Mouse (Mus musculus): ENCODE measurements around the gene Speg. TPM values are rescaled to one million over a fixed set of nuclear protein-coding genes. Genes with fewer than 3 reads are reported as not detected.
A peak's percentile ranks its signal among the peaks of the same experiment; 100 is the strongest.

Gene Speg
- polyA plus RNA-seq (2014; fragmentation: Nextera tagmentation; extraction: Ambion mirVana), result 8.3 and 8.8 TPM in 2 replicates

DNA sequence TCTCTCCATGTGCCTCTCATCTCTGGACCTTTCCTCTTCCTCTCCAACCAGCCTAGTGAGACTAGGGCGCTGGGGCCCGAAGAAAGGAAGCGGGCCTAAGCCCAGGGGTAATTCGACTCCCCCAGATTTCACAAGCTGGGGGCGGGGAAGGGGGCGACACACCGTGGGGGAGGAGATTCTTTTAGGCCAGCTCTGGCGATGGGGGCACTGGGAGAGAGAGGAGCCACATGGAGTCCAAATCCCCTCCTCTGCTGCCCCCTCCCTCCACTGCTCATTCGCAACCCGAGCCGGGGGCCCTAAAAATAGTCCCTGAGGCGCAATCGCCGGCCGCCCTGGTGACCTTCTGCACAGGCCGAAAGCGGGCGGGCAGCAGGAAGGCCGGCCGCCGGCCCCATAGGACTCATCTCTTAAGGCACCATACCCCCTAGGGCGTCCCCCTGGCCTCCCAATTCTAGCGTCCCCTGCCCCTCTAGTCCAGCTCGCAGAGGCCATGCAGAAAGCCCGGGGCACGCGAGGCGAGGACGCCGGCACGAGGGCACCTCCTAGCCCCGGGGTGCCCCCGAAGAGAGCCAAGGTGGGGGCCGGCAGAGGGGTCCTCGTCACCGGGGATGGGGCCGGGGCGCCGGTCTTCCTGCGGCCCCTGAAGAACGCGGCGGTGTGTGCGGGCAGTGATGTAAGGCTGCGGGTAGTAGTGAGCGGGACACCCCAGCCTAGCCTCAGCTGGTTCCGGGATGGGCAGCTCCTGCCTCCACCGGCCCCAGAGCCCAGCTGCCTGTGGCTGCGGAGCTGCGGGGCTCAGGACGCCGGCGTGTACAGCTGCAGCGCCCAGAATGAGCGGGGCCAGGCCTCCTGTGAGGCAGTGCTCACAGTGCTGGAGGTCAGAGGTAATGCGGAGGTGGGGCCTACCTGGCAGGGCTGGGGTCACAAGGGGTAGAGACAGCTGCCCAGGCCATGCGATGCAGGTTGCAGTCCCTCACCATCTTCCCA, at the start of gene Speg:
TSS of gene Speg (plus strand) at position 348 of the 987 bp plus-strand sequence.
- DNase-seq (ENCODE audit: low spot score), result no peak

DNA sequence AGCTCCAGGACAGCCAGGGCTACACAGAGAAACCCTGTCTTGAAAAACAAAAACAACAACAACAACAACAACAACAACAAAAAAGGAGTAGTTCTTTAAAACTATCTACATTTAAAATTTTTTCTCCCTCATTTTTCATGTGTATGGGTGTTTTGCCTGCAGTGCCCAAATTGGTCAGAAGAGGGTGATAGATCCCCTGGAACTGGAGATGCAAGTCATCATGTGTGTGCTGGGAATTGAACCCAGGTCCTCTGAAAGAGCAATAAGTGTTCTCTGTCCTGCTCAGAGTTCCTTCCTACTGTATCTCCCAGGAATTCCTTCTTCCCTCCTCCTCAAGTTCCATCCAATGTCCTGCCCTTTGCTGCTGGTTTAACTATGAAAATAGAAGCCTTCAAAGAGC, 47.6 kb upstream of the Speg start:
- H3K27me3 ChIP-seq (replicated peaks; ENCODE audit: control insufficient read depth, insufficient read depth, low read length), result no peaks in the 10 kb centered on the region
- no peak overlapping the region for H3K27ac ChIP-seq (ENCODE audit: low read depth, low read length)
- ATAC-seq, result no peak
- H3K4me2 ChIP-seq (ENCODE audit: low read length), result no peak overlapping the region
- no peaks in the 10 kb centered on the region for H3K9me3 ChIP-seq (replicated peaks; ENCODE audit: control insufficient read depth, low read length)
- no peaks in the 10 kb centered on the region for H3K36me3 ChIP-seq (ENCODE audit: control insufficient read depth, insufficient read depth, low read length)
- H3K9ac ChIP-seq (ENCODE audit: low read length), result no peak overlapping the region
- DNase-seq (ENCODE audit: low spot score), result no peak
- no peak overlapping the region for H3K4me3 ChIP-seq (ENCODE audit: low read depth, low read length)
- H3K4me1 ChIP-seq (ENCODE audit: control insufficient read depth, insufficient read depth, low read length), result no peaks in the 10 kb centered on the region

More for the DNA sequence above, at the start of gene Speg:
- 12% methylated on average over 57 of the region's 57 CpGs for WGBS
- Histone ChIP-seq H3K9ac (ENCODE audit: low read length) (peak within 1 kb of the TSS; percentile 46), H3K27me3 (replicated peaks; ENCODE audit: control insufficient read depth, insufficient read depth, low read length) (peaks cover 14% of the 10 kb centered on the region; the same call in 1 of the 2 replicates), H3K4me3 (ENCODE audit: low read depth, low read length) (no peak within 1 kb of the TSS), H3K9me3 (replicated peaks; ENCODE audit: control insufficient read depth, low read length) (no peaks in the 10 kb centered on the region), H3K4me1 (ENCODE audit: control insufficient read depth, insufficient read depth, low read length) (peaks cover 6% of the 10 kb centered on the region), H3K36me3 (ENCODE audit: control insufficient read depth, insufficient read depth, low read length) (no peaks in the 10 kb centered on the region), H3K4me2 (ENCODE audit: low read length) (peak within 1 kb of the TSS; percentile 42), H3K27ac (ENCODE audit: low read depth, low read length) (no peak within 1 kb of the TSS)
- peak; percentile 18; the same call in 1 of the 2 replicates for ATAC-seq

DNA sequence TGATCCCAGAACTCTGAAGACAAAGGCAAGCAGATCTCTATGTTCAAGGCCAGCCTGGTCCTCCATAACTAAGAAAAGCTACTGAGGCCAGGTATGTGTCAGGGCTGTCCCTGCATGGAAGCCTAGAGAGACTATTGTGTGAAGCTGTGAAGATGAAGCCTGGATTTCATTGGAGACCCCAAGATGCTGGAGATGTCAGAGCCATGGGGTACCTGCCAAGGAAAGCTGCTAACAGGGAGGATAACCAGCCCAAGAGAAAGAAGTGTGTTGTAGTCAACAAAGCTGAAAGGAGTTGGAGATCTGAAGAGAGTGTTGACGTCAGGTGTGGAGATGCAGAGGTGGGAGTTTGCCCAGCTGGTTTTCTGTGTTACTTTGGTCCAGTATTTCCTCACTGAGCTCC, 43.8 kb upstream of the Speg start:
- no peak overlapping the region for H3K27ac ChIP-seq (ENCODE audit: low read depth, low read length)
- no peak overlapping the region for H3K9ac ChIP-seq (ENCODE audit: low read length)
- H3K4me3 ChIP-seq (ENCODE audit: low read depth, low read length), result no peak overlapping the region
- WGBS, result 81% methylated on average over 1 of the region's 1 CpGs
- no peaks in the 10 kb centered on the region for H3K36me3 ChIP-seq (ENCODE audit: control insufficient read depth, insufficient read depth, low read length)
- ATAC-seq, result no peak
- no peak for DNase-seq (ENCODE audit: low spot score)
- no peak overlapping the region for H3K4me2 ChIP-seq (ENCODE audit: low read length)
- no peaks in the 10 kb centered on the region for H3K27me3 ChIP-seq (replicated peaks; ENCODE audit: control insufficient read depth, insufficient read depth, low read length)
- no peaks in the 10 kb centered on the region for H3K9me3 ChIP-seq (replicated peaks; ENCODE audit: control insufficient read depth, low read length)
- no peaks in the 10 kb centered on the region for H3K4me1 ChIP-seq (ENCODE audit: control insufficient read depth, insufficient read depth, low read length)

DNA sequence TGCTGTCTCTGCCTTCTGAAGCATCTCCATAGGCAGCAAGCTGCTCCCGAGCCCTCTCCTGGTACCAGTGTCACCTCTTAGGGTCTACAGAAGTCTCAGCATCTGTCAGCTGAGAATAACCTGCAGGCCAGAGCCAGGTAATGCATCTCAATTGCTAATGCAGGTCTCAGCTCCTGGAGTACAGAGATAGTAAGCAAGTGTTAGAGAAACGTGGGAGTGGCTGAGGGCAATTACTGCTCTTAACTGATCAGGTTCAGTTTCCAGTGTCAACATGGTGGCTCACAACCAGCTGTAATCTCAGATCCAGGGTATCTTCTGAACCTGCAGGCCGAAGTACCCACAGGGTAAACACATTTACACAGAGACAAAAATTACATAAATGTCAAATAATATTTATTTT, 38.6 kb upstream of the Speg start:
- Histone ChIP-seq H3K4me1 (ENCODE audit: control insufficient read depth, insufficient read depth, low read length) (0 out of 2 replicates have a peak, but pooled peaks cover 2% of the 10 kb centered on the region), H3K9me3 (replicated peaks; ENCODE audit: control insufficient read depth, low read length) (no peaks in the 10 kb centered on the region), H3K27ac (ENCODE audit: low read depth, low read length) (no peak overlapping the region), H3K36me3 (ENCODE audit: control insufficient read depth, insufficient read depth, low read length) (no peaks in the 10 kb centered on the region), H3K4me2 (ENCODE audit: low read length) (no peak overlapping the region), H3K27me3 (replicated peaks; ENCODE audit: control insufficient read depth, insufficient read depth, low read length) (no peaks in the 10 kb centered on the region), H3K4me3 (ENCODE audit: low read depth, low read length) (no peak overlapping the region), H3K9ac (ENCODE audit: low read length) (no peak overlapping the region)
- DNase-seq (ENCODE audit: low spot score), result no peak
- WGBS, result 73% methylated on average over 3 of the region's 3 CpGs
- ATAC-seq, result no peak

DNA sequence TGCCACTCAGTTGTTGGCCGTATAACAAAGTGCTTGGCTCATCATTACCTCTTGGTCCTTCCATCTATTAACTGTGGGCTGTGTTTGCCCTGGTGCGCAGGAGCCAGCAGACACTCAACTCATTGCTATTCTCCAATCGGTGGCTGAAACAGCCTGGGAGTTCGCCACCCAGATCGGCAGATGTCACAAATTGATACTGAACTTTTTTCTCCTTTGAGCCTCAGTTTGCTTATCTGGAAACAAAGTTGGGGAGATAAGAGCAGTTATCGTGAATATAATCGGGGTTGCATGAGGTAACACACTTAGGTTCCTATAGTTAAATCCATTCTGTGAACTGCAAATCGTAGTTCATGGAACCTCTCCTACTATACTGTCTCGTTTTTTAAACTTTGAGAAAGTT, 38.0 kb upstream of the Speg start:
- Histone ChIP-seq H3K27ac (ENCODE audit: low read depth, low read length) (no peak overlapping the region), H3K9ac (ENCODE audit: low read length) (no peak overlapping the region), H3K4me1 (ENCODE audit: control insufficient read depth, insufficient read depth, low read length) (0 out of 2 replicates have a peak, but pooled peaks cover 2% of the 10 kb centered on the region), H3K9me3 (replicated peaks; ENCODE audit: control insufficient read depth, low read length) (no peaks in the 10 kb centered on the region), H3K4me3 (ENCODE audit: low read depth, low read length) (no peak overlapping the region), H3K27me3 (replicated peaks; ENCODE audit: control insufficient read depth, insufficient read depth, low read length) (no peaks in the 10 kb centered on the region), H3K36me3 (ENCODE audit: control insufficient read depth, insufficient read depth, low read length) (no peaks in the 10 kb centered on the region), H3K4me2 (ENCODE audit: low read length) (no peak overlapping the region)
- ATAC-seq (no peak), DNase-seq (ENCODE audit: low spot score) (no peak)
- 81% methylated on average over 9 of the region's 9 CpGs for WGBS

DNA sequence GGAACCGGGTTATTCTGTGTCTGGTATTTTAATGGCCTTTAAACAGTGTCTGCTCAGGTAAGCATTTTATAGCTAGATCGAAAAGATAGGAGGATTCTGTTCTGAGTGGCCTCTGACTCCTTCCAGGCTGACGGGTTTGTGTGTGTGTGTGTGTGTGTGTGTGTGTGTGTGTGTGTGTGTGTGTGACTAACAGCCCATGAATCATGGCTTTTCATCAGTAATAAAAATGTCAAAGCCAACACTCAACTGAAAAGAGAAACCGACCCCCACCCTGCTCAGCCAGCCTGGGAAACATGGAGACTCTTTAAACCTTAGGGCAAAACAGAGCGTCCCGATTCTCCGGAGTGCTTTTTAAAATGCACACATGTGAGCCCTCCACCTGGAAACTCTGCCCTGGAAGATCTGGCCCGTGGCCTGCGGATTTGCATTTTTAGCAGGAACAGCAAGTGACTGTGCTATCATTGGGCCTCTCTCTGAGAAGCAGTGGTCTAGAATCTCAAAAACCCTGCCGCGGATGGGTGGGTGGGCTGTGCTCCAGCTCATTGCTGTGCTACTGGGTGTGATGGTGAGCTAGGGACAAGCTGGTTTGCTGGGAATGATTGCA, 36.9 kb upstream of the Speg start:
- H3K36me3 ChIP-seq (ENCODE audit: control insufficient read depth, insufficient read depth, low read length), result no peaks in the 10 kb centered on the region
- no peak overlapping the region for H3K9ac ChIP-seq (ENCODE audit: low read length)
- no peak overlapping the region for H3K27ac ChIP-seq (ENCODE audit: low read depth, low read length)
- WGBS, result 46% methylated on average over 11 of the region's 11 CpGs
- H3K9me3 ChIP-seq (replicated peaks; ENCODE audit: control insufficient read depth, low read length), result no peaks in the 10 kb centered on the region
- 0 out of 2 replicates have a peak, but pooled peaks cover 2% of the 10 kb centered on the region for H3K4me1 ChIP-seq (ENCODE audit: control insufficient read depth, insufficient read depth, low read length)
- no peaks in the 10 kb centered on the region for H3K27me3 ChIP-seq (replicated peaks; ENCODE audit: control insufficient read depth, insufficient read depth, low read length)
- H3K4me3 ChIP-seq (ENCODE audit: low read depth, low read length), result no peak overlapping the region
- DNase-seq (ENCODE audit: low spot score), result no peak
- ATAC-seq, result no peak
- no peak overlapping the region for H3K4me2 ChIP-seq (ENCODE audit: low read length)

DNA sequence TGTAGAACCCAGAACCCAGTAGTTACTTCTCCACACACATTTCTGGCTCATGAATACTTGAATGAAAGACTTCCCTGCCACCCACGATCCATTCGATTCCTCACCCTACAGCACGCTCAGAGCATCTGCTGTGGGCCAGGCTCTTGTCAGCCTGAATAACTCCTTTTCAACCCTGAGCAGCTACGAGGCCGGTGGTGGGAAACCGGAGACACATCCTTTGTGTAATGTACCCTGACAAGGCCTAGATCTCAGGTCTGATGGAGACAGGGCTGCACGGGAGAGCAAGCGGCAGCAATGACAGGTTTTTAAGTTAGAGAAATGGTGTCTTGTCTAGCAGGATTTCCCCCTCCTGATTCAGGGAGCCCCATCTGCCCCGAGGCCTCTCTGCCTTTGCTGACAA, 35.8 kb upstream of the Speg start:
- Histone ChIP-seq H3K4me3 (ENCODE audit: low read depth, low read length) (no peak overlapping the region), H3K4me2 (ENCODE audit: low read length) (no peak overlapping the region), H3K27ac (ENCODE audit: low read depth, low read length) (no peak overlapping the region), H3K27me3 (replicated peaks; ENCODE audit: control insufficient read depth, insufficient read depth, low read length) (no peaks in the 10 kb centered on the region), H3K9ac (ENCODE audit: low read length) (peak overlapping the region; percentile 25; the same call in 1 of the 2 replicates), H3K4me1 (ENCODE audit: control insufficient read depth, insufficient read depth, low read length) (peaks cover 3% of the 10 kb centered on the region; the same call in 1 of the 2 replicates), H3K9me3 (replicated peaks; ENCODE audit: control insufficient read depth, low read length) (no peaks in the 10 kb centered on the region), H3K36me3 (ENCODE audit: control insufficient read depth, insufficient read depth, low read length) (no peaks in the 10 kb centered on the region)
- no peak for DNase-seq (ENCODE audit: low spot score)
- WGBS, result 46% methylated on average over 9 of the region's 9 CpGs
- no peak for ATAC-seq

DNA sequence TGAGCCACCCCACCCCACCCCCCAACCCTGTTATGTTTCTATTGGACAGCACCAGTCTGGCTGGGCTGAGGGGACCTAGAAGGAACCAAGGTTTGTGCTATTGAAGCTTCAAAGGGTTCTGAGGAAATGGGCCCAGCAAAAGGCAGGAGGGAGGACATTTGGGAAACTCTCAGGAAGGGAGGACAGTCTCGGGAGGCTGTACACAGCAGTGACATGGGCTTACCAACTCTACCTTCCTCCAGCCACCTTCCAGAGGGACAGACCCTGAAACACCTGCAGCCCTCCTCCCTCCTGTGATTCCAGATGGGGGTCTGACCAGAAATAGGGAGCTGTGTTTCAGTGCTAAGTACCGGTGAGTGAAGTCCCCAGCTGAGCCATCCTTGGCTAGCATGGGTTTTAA, 34.6 kb upstream of the Speg start:
- Histone ChIP-seq H3K4me3 (ENCODE audit: low read depth, low read length) (no peak overlapping the region), H3K4me2 (ENCODE audit: low read length) (no peak overlapping the region), H3K27me3 (replicated peaks; ENCODE audit: control insufficient read depth, insufficient read depth, low read length) (no peaks in the 10 kb centered on the region), H3K4me1 (ENCODE audit: control insufficient read depth, insufficient read depth, low read length) (peaks cover 7% of the 10 kb centered on the region; the same call in 1 of the 2 replicates), H3K9ac (ENCODE audit: low read length) (no peak overlapping the region), H3K9me3 (replicated peaks; ENCODE audit: control insufficient read depth, low read length) (no peaks in the 10 kb centered on the region), H3K36me3 (ENCODE audit: control insufficient read depth, insufficient read depth, low read length) (no peaks in the 10 kb centered on the region), H3K27ac (ENCODE audit: low read depth, low read length) (no peak overlapping the region)
- ATAC-seq, result no peak
- DNase-seq (ENCODE audit: low spot score), result no peak
- WGBS, result 71% methylated on average over 2 of the region's 2 CpGs

All from forebrain, embryonic 14.5 days (tissue).